Comparison of ENCODE assay signal across 8 mouse cellular contexts in genomic region chr9:29961954-29962867, GRCm38 (mm10). TPM values are rescaled to one million over a fixed set of nuclear protein-coding genes. Genes with fewer than 3 reads are reported as not detected.
A peak's percentile ranks its signal among the peaks of the same experiment; 100 is the strongest.
DNase-seq lines count a peak whose midpoint lies in the region; ATAC-seq and TF ChIP-seq lines count a peak whose summit lies in the region.

No protein-coding gene starts in this region.

- H3K27ac ChIP-seq in heart, embryonic 12.5 days (ENCODE audit: poor library complexity, severe bottlenecking), result no peak overlapping the region
- peak overlapping the region; percentile 96 for H3K27ac ChIP-seq in left cerebral cortex, adult 2 months

- H3K9me3 ChIP-seq in heart, embryonic 12.5 days (replicated peaks), result no peaks in the 10 kb centered on the region

- intact Hi-C loops in left cerebral cortex, adult 2 months (cut with DNase I), result loop anchor here (2.0 to 5.0 kb wide), 6 partner anchors 80 to 300 kb away; no protein-coding TSS in a partner anchor

- peaks cover 21% of the 10 kb centered on the region for H3K4me1 ChIP-seq in heart, embryonic 12.5 days (replicated peaks)

- peak; percentile 35 for DNase-seq in layer of hippocampus, adult 11-12 months (ENCODE audit: low spot score)
- DNase-seq in layer of hippocampus, adult 9-10 months (ENCODE audit: low spot score), result no peak
- DNase-seq in cerebellum, postnatal 14 days, result peak; percentile 62 to 72
- peak; percentile 45 to 52 for DNase-seq in left cerebral cortex, adult 2 months (ENCODE audit: extremely low spot score in 1 of 2, low spot score in 2 of 2)
- DNase-seq in neural tube, embryonic 10.5 days (ENCODE audit: extremely low spot score, low spot score), result peak; percentile 58
- no peak for DNase-seq in spleen, postnatal 4 days (ENCODE audit: low spot score in 2 of 2)
- DNase-seq in gastrocnemius, postnatal 25 days, result no peak

- H3K4me3 ChIP-seq in heart, embryonic 12.5 days, result peak overlapping the region; percentile 53
- H3K4me3 ChIP-seq in left cerebral cortex, adult 2 months, result peak overlapping the region; percentile 79

- TF ChIP-seq CTCF in left cerebral cortex, adult 2 months (IDR thresholded peaks at IDR 0.05), result no peak

- 2% methylated on average over 38 of the region's 38 CpGs for WGBS in heart, embryonic 12.5 days

- ATAC-seq in heart, embryonic 12.5 days (ENCODE audit: insufficient number of reproducible peaks, low FRiP score), result no peak

- peak overlapping the region; percentile 95 for H3K4me2 ChIP-seq in heart, embryonic 12.5 days

- no peaks in the 10 kb centered on the region for H3K36me3 ChIP-seq in heart, embryonic 12.5 days

- H3K9ac ChIP-seq in heart, embryonic 12.5 days, result peak overlapping the region; percentile 50; the same call in 1 of the 2 replicates

- peaks cover 26% of the 10 kb centered on the region for H3K27me3 ChIP-seq in heart, embryonic 12.5 days (replicated peaks)

RNA-seq across cellular contexts. Expression of gene Ntm, which starts 0.7 kb away (rescaled TPM):
- polyA plus RNA-seq in heart, embryonic 12.5 days (2016; fragmentation: Nextera tagmentation; extraction: Ambion mirVana), result 50.0 and 51.8 TPM in 2 replicates
- 100 to 1,000 TPM; 288 to 294 TPM for total RNA-seq in left cerebral cortex, adult 2 months (2021)
- total RNA-seq in gastrocnemius, postnatal 25 days (2021), result 1 to 10 TPM in 1 of 2 experiments, under 1 TPM in 1; 0.29 to 1.1 TPM

Comparison
In these comparisons a context has a peak if more than half of its experiments do, and no peak if none do; other contexts are left out.
1. DNase-seq: peak in layer of hippocampus, adult 11-12 months (single experiment), cerebellum, postnatal 14 days (2 of 2), left cerebral cortex, adult 2 months (2 of 2) and neural tube, embryonic 10.5 days (single experiment); none in layer of hippocampus, adult 9-10 months (single experiment), spleen, postnatal 4 days (0 of 2) and gastrocnemius, postnatal 25 days (single experiment).
2. RNA of gene Ntm, which starts 0.7 kb away (total RNA-seq): 288 to 294 TPM in left cerebral cortex, adult 2 months; 0.29 to 1.1 TPM in gastrocnemius, postnatal 25 days; every median in the first group is over 100 times any median in the second.